Mouse (Mus musculus) CH12.LX (cell line): ENCODE measurements around the gene L3mbtl2. TPM values are rescaled to one million over a fixed set of nuclear protein-coding genes. Genes with fewer than 3 reads are reported as not detected.
A peak's percentile ranks its signal among the peaks of the same experiment; 100 is the strongest.

Source experiments
- DNase-seq: peaks from one replicate; pipeline ENCODE4 v3.0.0-alpha.2; 2013; ENCODE audit errors: extremely low read depth
- H3K27ac ChIP-seq: 2 replicates; pipeline ENCODE4 v1.5.1; 2012; ENCODE audit warnings: low read depth, mild to moderate bottlenecking, control low read depth, moderate library complexity; ENCODE audit not compliant: insufficient read depth
- H3K27me3 ChIP-seq: replicated peaks from 2 replicates; pipeline ENCODE3; 2012; ENCODE audit warnings: inconsistent platforms
- H3K36me3 ChIP-seq, 2 experiments: replicated peaks in 1 of 2; 2 replicates each; pipeline versions ENCODE3 to v1.6.1; 2012; ENCODE audit warnings: inconsistent platforms in 1 of 2, low read length in 1 of 2, mild to moderate bottlenecking in 1 of 2, mixed read lengths in 1 of 2, moderate library complexity in 1 of 2; ENCODE audit not compliant: control insufficient read depth in 1 of 2, insufficient read depth in 1 of 2
- H3K4me1 ChIP-seq, 2 experiments: 2 replicates each; pipeline ENCODE4 v1.6.1; 2012; ENCODE audit warnings: inconsistent platforms in 1 of 2, moderate library complexity in 1 of 2; ENCODE audit not compliant: insufficient read depth in 2 of 2, control insufficient read depth in 1 of 2
- H3K4me2 ChIP-seq: 2 replicates; pipeline ENCODE4 v1.6.1; 2012; ENCODE audit warnings: low read depth, mild to moderate bottlenecking, control low read depth; ENCODE audit not compliant: poor library complexity, insufficient read depth, severe bottlenecking
- H3K4me3 ChIP-seq, 3 experiments: fragments of 150-350 bp in 1 of 3; sonication (generic) in 1 of 3; replicated peaks in 1 of 3; 2 replicates each; pipeline versions ENCODE3 to v1.5.1; 2011 to 2012; ENCODE audit warnings: low read depth in 2 of 3, low read length in 2 of 3, mild to moderate bottlenecking in 2 of 3, moderate library complexity in 2 of 3, control low read depth in 1 of 3, improper control_type of control experiment in 1 of 3, inconsistent platforms in 1 of 3, mixed read lengths in 1 of 3; ENCODE audit not compliant: poor library complexity in 1 of 3
- H3K79me2 ChIP-seq: replicated peaks from 2 replicates; pipeline ENCODE4 v1.6.1; 2012; ENCODE audit warnings: mild to moderate bottlenecking, moderate library complexity; ENCODE audit not compliant: control insufficient read depth, poor library complexity, insufficient read depth, severe bottlenecking; ENCODE audit errors: extremely low read depth
- H3K9ac ChIP-seq: 2 replicates; pipeline ENCODE4 v1.6.1; 2012; ENCODE audit warnings: low read depth, mild to moderate bottlenecking, control low read depth, moderate library complexity; ENCODE audit not compliant: insufficient read depth
- H3K9me3 ChIP-seq: replicated peaks from 2 replicates; pipeline ENCODE3; 2012; ENCODE audit warnings: low read length, inconsistent platforms, mixed read lengths
- BHLHE40 ChIP-seq: IDR thresholded peaks from 2 replicates; pipeline ENCODE4 v1.6.1; 2011; ENCODE audit warnings: mild to moderate bottlenecking, low read depth, low read length, improper control_type of control experiment
- CTCF ChIP-seq, 2 experiments: IDR thresholded peaks in 1 of 2; conservative IDR thresholded peaks in 1 of 2; 2 replicates each; pipeline ENCODE4 v1.5.1; 2011 to 2012; ENCODE audit warnings: low read depth in 2 of 2, low read length in 2 of 2, improper control_type of control experiment in 1 of 2, inconsistent platforms in 1 of 2, mild to moderate bottlenecking in 1 of 2, moderate library complexity in 1 of 2
- E2F4 ChIP-seq: IDR thresholded peaks from 2 replicates; pipeline ENCODE4 v1.6.1; 2011; ENCODE audit warnings: low read depth, low read length, improper control_type of control experiment; ENCODE audit not compliant: insufficient replicate concordance
- ELF1 ChIP-seq: IDR thresholded peaks from 2 replicates; pipeline ENCODE4 v1.6.1; 2014; ENCODE audit warnings: low read depth, mild to moderate bottlenecking, inconsistent platforms, low read length, improper control_type of control experiment
- EP300 ChIP-seq: IDR thresholded peaks from 2 replicates; pipeline ENCODE4 v1.6.1; 2011; ENCODE audit warnings: low read length, improper control_type of control experiment
- GABPA ChIP-seq: IDR thresholded peaks from 2 replicates; pipeline ENCODE4 v1.6.1; 2012; ENCODE audit warnings: low read depth, low read length, improper control_type of control experiment, inconsistent platforms; ENCODE audit not compliant: insufficient replicate concordance
- JUN ChIP-seq: IDR thresholded peaks from 2 replicates; pipeline ENCODE4 v1.6.1; 2011; ENCODE audit warnings: low read depth, mild to moderate bottlenecking, low read length, improper control_type of control experiment, moderate library complexity; ENCODE audit not compliant: insufficient read depth
- JUND ChIP-seq: conservative IDR thresholded peaks from 2 replicates; pipeline ENCODE4 v1.6.1; 2011; ENCODE audit warnings: low read depth, low read length, improper control_type of control experiment
- MAFK ChIP-seq: IDR thresholded peaks from 2 replicates; pipeline ENCODE4 v1.6.1; 2011; ENCODE audit warnings: low read length, improper control_type of control experiment; ENCODE audit not compliant: insufficient replicate concordance
- MAX ChIP-seq: IDR thresholded peaks from 2 replicates; pipeline ENCODE4 v1.6.1; 2011; ENCODE audit warnings: low read length, improper control_type of control experiment
- MXI1 ChIP-seq: IDR thresholded peaks from 2 replicates; pipeline ENCODE4 v1.6.1; 2011; ENCODE audit warnings: mild to moderate bottlenecking, low read depth, low read length, improper control_type of control experiment
- MYC ChIP-seq: IDR thresholded peaks from 2 replicates; pipeline ENCODE4 v1.6.1; 2011; ENCODE audit warnings: low read depth, mild to moderate bottlenecking, improper control_type of control experiment, low read length
- NELFE ChIP-seq: IDR thresholded peaks from 2 replicates; pipeline ENCODE4 v1.6.1; 2011; ENCODE audit warnings: low read depth, low read length, improper control_type of control experiment
- NRF1 ChIP-seq: IDR thresholded peaks from 2 replicates; pipeline ENCODE4 v1.6.1; 2014; ENCODE audit warnings: low read depth, mild to moderate bottlenecking, inconsistent platforms, low read length, improper control_type of control experiment, moderate library complexity
- PAX5 ChIP-seq: IDR thresholded peaks from 2 replicates; pipeline ENCODE4 v1.6.1; 2012; ENCODE audit warnings: low read length, inconsistent platforms, mixed read lengths
- POLR2A ChIP-seq: IDR thresholded peaks from 2 replicates; pipeline ENCODE4 v1.6.1; 2011; ENCODE audit warnings: low read depth, mild to moderate bottlenecking, improper control_type of control experiment, low read length
- POLR2AphosphoS2 ChIP-seq: IDR thresholded peaks from 2 replicates; pipeline ENCODE4 v1.6.1; 2011; ENCODE audit warnings: low read depth, low read length, improper control_type of control experiment
- RAD21 ChIP-seq: IDR thresholded peaks from 2 replicates; pipeline ENCODE4 v1.6.1; 2011; ENCODE audit warnings: low read depth, mild to moderate bottlenecking, low read length, improper control_type of control experiment, moderate library complexity
- SIN3A ChIP-seq: IDR thresholded peaks from 2 replicates; pipeline ENCODE4 v1.6.1; 2012; ENCODE audit warnings: low read length, improper control_type of control experiment, inconsistent platforms
- SMC3 ChIP-seq: IDR thresholded peaks from 2 replicates; pipeline ENCODE4 v1.6.1; 2011; ENCODE audit warnings: low read depth, low read length, improper control_type of control experiment
- TBP ChIP-seq: conservative IDR thresholded peaks from 2 replicates; pipeline ENCODE4 v1.6.1; 2011; ENCODE audit warnings: low read depth, low read length, improper control_type of control experiment
- TCF12 ChIP-seq: IDR thresholded peaks from 2 replicates; pipeline ENCODE4 v1.6.1; 2014; ENCODE audit warnings: low read depth, mild to moderate bottlenecking, inconsistent platforms, low read length, improper control_type of control experiment
- USF1 ChIP-seq: IDR thresholded peaks from 2 replicates; pipeline ENCODE4 v1.6.1; 2014; ENCODE audit warnings: low read depth, mild to moderate bottlenecking, inconsistent platforms, low read length, improper control_type of control experiment
- ZNF384 ChIP-seq: IDR thresholded peaks from 2 replicates; pipeline ENCODE4 v1.6.1; 2012; ENCODE audit warnings: low read depth, low read length, improper control_type of control experiment, inconsistent platforms
- dilution Hi-C: fragments of 300-500 bp; cut with MboI; formaldehyde crosslinking; loops from 2 replicates; pipeline ENCODE4 v1.14.3; 2020; ENCODE audit warnings: low sequenced_read_pairs; ENCODE audit not compliant: extremely low pct_unique_long_range_greater_than_20kb, extremely low pct_ligation_motif_present
- in situ Hi-C: fragments of 300-500 bp; cut with MboI; formaldehyde crosslinking; loops from 3 replicates; pipeline ENCODE4 v1.14.3; 2019; ENCODE audit warnings: low sequenced_read_pairs, low pct_ligation_motif_present, low pct_unique_long_range_greater_than_20kb, mixed read lengths
- polyA plus RNA-seq: library from polyadenylated mRNA; unstranded; fragments of >175 nt; gene quantifications from 2 replicates; pipeline ENCODE4 v1.2.1, GENCODE M21; 2012; ENCODE audit warnings: low read depth; ENCODE audit not compliant: insufficient read length
- total RNA-seq, 2 experiments: library from RNA; depleted of rRNA; stranded (reverse); fragments of 300-350 nt in 1 of 2; fragments of >200 nt in 1 of 2; gene quantifications; 2 replicates each; pipeline ENCODE4 v1.2.3; 2012 to 2014

L3mbtl2 gene
- total and polyA plus RNA-seq, 3 experiments = 26.4 to 40.0 (median 29.7) TPM

GRCm38 (mm10) chr15:81697175-81697574 is 33.5 kb downstream of the L3mbtl2 start, which contains the start of gene Chadl:
Gene Chadl (minus strand): TSS chr15:81697287.
- H3K36me3 ChIP-seq = peaks cover 0 to 3% of the 10 kb centered on the region in 2 experiments
- peaks cover 8 to 9% of the 10 kb centered on the region in 2 experiments for H3K4me1 ChIP-seq
- H3K27ac ChIP-seq = no peak within 1 kb of the TSS
- H3K9ac ChIP-seq = no peak within 1 kb of the TSS
- in situ Hi-C loops = no loop called here
- TF ChIP-seq PAX5 (no peak), TBP (no peak), JUND (no peak), EP300 (no peak), MXI1 (no peak), MYC (no peak), GABPA (no peak), RAD21 (no peak), BHLHE40 (no peak), POLR2AphosphoS2 (no peak), ELF1 (no peak)
- TF ChIP-seq, all 38 proteins: peak for 0
- H3K27me3 ChIP-seq = peaks cover 4% of the 10 kb centered on the region
- no peaks in the 10 kb centered on the region for H3K79me2 ChIP-seq
- DNase-seq = no peak
- peaks cover 7% of the 10 kb centered on the region for H3K9me3 ChIP-seq
- peak within 1 kb of the TSS; percentile 9; the same call in 1 of the 2 replicates for H3K4me2 ChIP-seq
- no peak within 1 kb of the TSS for H3K4me3 ChIP-seq
- dilution Hi-C loops = no loop called here

GRCm38 (mm10) chr15:81697847-81698246 is 34.2 kb downstream of the L3mbtl2 start:
- TF ChIP-seq SIN3A (0 out of 2 replicates have a peak, but pooled peaks have one; percentile 36), TCF12 (no peak), MAFK (no peak), CTCF (conservative IDR thresholded peaks at IDR 0.05 in 1 of 2, IDR thresholded peaks at IDR 0.05 in 1 of 2; ENCODE audit: low read depth in 2 of 2, low read length in 2 of 2) (peak; percentile 44 to 69; a peak in 3 of 4 replicates), POLR2A (no peak), MXI1 (no peak), NRF1 (no peak), E2F4 (no peak), ELF1 (no peak), SMC3 (peak; percentile 49), ZNF384 (peak; percentile 56; the same call in 1 of the 2 replicates), PAX5 (no peak), MYC (peak; percentile 46; the same call in 1 of the 2 replicates), RAD21 (peak; percentile 52), MAX (no peak), USF1 (no peak), NELFE (no peak), JUN (no peak)
- H3K9ac ChIP-seq = no peak overlapping the region
- H3K36me3 ChIP-seq = peaks cover 2 to 10% of the 10 kb centered on the region in 2 experiments
- peaks cover 8 to 9% of the 10 kb centered on the region in 2 experiments for H3K4me1 ChIP-seq
- DNase-seq = peak; percentile 52
- dilution Hi-C loops = no loop called here
- in situ Hi-C loops = no loop called here
- peaks cover 7% of the 10 kb centered on the region for H3K9me3 ChIP-seq
- H3K79me2 ChIP-seq = no peaks in the 10 kb centered on the region
- no peak overlapping the region for H3K4me3 ChIP-seq
- H3K27ac ChIP-seq = no peak overlapping the region
- no peak overlapping the region for H3K4me2 ChIP-seq
- peaks cover 4% of the 10 kb centered on the region for H3K27me3 ChIP-seq
